Mouse (Mus musculus): ENCODE measurements around the gene Mthfsd. TPM values are rescaled to one million over a fixed set of nuclear protein-coding genes. Genes with fewer than 3 reads are reported as not detected.

The Mthfsd gene
- polyA plus RNA-seq, 1 experiment from 2014 or later = 70.0 TPM

Small RNAs within 50 kb of the gene (microRNA-seq; reads per million reads assigned to microRNA genes)
- not detected for gene Gm27530

Other genes starting within 250 kb of the Mthfsd start
- gene Foxf1, start 24.0 kb downstream of the Mthfsd start, polyA plus RNA-seq (2016; fragmentation: Nextera tagmentation; extraction: Ambion mirVana) = 4.2 and 5.5 TPM in 2 replicates
- 17.0 and 20.9 TPM in 2 replicates for gene Foxc2, start 7.8 kb upstream of the Mthfsd start, polyA plus RNA-seq (2016; fragmentation: Nextera tagmentation; extraction: Ambion mirVana)
- 1.1 and 1.6 TPM in 2 replicates for gene Foxl1, start 19.5 kb upstream of the Mthfsd start, polyA plus RNA-seq (2016; fragmentation: Nextera tagmentation; extraction: Ambion mirVana)